Mouse (Mus musculus): Measurements from ENCODE around the gene Pip5k1b.

Pip5k1b gene

GRCm38 (mm10) chr19:24416975-24417658, 138.6 kb downstream of the Pip5k1b start:
- DNase-seq (ENCODE audit: low spot score), result no peak

- no peak for DNase-seq (ENCODE audit: low spot score)
These were observed 139.7 kb downstream of the Pip5k1b start for GRCm38 (mm10) chr19:24415778-24416621.

DNA sequence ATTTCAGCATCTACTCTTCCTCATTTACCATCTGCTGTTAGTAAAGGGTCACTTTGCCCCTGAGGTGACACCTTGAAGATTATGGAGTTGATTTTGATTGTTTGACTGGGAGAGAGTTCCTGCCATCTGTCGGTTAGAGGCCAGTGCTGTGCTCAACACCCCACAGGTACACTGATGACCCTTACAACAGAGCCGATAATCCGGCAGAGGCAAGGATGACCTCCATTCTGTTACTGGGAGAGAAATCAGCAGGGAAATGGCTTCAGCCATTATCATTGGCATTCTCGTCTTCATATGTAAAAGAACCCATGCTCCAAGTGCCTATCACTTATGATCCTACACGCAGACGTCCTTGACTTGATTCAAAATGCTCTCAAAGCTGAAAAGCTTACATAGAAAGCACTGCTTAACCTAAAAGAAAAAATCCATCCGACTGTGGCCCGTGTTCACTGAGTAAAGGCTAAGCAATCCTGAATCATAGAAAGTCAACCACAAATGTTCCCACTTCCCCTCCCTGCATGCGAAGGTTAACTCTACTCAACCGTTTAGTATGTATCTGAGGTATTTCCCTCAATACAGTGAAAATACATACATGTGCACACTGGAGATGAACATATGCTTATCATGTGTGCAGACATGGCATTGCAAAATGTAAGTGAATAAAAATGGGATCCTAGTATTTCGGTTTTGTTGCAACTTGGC, 146.7 kb downstream of the Pip5k1b start:
- DNase-seq (ENCODE audit: low spot score), result no peak

DNA sequence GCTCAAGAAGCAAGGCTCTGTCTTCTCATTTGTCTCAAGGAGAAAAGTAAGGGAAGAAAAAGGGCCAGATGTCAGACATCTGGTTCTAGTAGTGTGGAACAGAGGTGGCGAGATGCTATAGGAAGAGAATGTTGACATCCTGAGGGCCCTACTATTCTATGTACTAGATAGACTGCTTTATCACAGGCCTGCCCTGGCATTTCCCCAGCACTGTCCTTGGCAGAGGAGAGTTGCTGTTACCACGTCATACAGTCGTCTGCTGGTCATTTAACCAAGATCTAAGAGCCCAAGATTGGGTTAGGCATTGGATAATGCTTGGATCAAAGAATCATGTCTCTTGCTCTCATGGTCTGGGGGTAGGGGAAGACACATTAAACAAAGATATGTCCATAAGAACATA, 151.0 kb downstream of the Pip5k1b start:
- DNase-seq (ENCODE audit: low spot score), result no peak

DNA sequence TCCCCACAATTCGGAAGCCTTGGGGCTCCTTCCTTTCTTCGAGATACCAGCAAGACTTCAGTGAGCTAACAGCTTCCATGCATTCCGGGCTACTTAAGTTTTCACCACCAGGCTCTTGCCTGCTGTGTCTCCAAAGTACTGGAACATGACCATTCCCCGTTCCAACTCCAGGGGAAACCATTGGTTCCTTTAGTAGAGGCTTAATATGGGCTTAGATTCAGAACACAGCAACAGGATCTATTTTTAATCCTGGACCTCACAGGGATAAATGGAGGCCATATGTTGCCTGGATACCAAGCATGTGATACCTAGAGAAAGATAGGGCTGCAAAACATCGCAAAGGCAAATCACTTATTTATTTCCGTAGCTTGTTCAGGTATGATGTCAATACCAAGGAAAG, 152.4 kb downstream of the Pip5k1b start:
- no peak for DNase-seq (ENCODE audit: low spot score)

- no peak for DNase-seq (ENCODE audit: low spot score)
These were observed 161.8 kb downstream of the Pip5k1b start for GRCm38 (mm10) chr19:24393920-24394319.

DNA sequence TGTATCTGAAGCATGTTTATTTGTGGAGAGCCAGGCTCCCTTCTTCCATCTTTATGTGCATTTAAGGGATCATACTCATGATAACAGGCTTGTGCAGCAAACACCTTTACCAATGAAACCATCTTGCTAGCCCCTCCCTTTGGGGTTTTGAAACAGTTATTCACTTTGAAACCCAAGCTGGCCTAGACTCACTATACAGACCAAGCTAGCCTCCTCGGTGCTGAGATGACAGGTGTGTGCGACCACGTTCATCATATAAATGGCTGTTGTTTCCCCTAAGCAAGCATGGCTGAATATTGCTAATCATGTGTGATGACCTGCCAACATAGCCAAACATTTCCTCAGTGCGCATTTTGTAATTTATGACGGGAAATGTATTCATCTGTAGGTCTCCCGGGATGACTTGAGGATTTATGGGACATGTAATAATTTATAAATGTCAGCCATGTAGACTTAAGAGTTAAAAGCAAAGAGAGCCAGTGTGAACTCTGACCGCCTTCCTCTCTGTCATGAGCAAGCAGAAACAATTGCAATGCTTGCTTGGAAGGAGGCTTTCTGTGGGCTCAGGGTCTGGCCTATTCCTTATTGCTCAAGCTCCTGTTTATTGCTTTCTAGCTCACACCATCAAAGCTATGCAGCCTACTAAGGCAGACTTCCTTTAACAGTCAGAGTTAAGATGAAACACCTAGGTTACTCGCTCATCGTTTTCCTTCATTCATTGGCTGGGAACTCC, 164.0 kb downstream of the Pip5k1b start:
- DNase-seq (ENCODE audit: low spot score), result no peak

DNA sequence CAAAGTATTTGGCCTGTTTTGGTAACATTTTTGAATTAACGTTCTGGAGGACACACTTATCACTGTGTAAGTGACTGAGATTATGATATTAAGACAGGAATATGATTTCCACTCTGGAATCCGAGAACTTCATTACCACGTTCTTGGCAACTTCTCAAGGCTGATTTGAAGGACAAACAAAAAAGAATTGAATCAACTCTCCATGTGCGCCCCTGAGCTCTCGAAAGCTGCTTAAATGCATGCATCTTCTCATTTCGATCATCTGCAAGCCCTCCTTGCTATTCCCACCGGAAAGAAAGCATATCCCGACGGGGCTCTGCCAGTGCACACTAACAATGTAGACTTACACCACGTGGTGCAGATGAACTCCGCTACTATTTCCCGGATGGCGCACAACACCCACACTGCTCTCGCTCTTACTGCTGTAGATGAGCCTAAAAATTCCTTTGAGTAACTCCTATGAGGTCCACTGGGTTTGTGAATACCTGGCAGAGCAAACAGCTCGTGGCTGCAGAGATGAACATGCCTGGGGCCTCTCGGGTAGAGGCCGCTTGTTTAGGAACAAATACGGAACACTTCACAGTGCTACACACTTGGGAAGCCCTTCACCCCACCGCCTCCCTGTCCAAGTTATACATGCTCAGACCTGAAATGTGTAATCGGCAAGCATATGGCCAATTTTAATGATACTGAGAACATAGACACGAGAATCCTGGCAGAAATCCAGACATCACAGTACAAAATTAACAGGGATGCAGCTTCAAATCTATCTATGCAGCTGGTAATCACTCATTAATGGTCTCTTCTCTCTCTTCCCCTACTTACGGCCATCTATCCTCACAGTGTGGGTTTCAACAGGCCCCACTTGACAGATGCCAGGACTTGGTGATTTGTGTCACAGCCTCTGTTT, 168.5 kb downstream of the Pip5k1b start:
- no peak for DNase-seq (ENCODE audit: low spot score)

- no peak for DNase-seq (ENCODE audit: low spot score)
These were observed 177.2 kb downstream of the Pip5k1b start for GRCm38 (mm10) chr19:24378470-24378869.

- no peak for DNase-seq (ENCODE audit: low spot score)
These were observed 183.7 kb downstream of the Pip5k1b start for GRCm38 (mm10) chr19:24371763-24372640.

DNA sequence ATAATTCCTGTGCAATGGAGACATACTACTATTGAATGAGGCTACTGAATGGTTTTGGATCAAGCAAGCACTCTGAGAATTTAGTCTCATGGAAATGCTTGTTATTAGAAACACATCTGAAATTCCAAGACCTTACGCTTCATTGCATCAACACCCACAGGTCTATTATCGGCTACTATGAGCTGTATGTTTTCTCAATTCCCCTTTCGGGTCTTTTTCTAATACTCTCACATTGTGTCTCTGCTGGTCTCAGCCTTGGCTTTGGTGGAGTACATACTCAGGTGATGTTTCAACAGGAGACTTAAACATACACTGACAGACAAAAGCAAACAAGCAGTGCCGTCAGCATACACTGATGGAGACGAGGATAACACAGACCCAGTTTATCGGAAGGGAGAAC, 187.3 kb downstream of the Pip5k1b start:
- DNase-seq (ENCODE audit: low spot score), result no peak

- DNase-seq (ENCODE audit: low spot score), result no peak
These were observed 187.9 kb downstream of the Pip5k1b start for GRCm38 (mm10) chr19:24367722-24368121.

DNA sequence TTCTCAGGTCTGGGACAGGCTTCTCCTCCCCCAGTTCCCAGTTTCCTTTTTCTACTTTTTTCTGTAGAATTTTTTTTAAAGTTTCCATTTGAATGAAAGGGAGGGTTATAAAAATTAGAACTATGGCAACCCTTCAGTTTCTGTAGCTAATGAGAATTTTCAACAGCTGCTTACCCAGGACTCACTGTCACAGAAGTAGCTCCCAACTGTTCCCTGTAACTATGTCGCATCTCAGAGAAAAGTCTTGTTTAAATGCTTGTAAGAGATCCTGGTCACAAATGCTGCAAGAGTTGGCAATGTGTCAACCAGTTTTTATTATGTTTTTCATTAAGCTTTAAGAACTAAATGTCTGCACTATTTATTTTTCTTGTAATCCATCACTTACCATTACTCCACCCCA, 188.9 kb downstream of the Pip5k1b start:
- no peak for DNase-seq (ENCODE audit: low spot score)

- DNase-seq (ENCODE audit: low spot score), result no peak
These were observed 192.9 kb downstream of the Pip5k1b start for GRCm38 (mm10) chr19:24362626-24363321.

GRCm38 (mm10) chr19:24359270-24359669, 196.4 kb downstream of the Pip5k1b start:
- DNase-seq (ENCODE audit: low spot score), result no peak

GRCm38 (mm10) chr19:24352298-24352959, 203.2 kb downstream of the Pip5k1b start:
- no peak for DNase-seq (ENCODE audit: low spot score)

DNA sequence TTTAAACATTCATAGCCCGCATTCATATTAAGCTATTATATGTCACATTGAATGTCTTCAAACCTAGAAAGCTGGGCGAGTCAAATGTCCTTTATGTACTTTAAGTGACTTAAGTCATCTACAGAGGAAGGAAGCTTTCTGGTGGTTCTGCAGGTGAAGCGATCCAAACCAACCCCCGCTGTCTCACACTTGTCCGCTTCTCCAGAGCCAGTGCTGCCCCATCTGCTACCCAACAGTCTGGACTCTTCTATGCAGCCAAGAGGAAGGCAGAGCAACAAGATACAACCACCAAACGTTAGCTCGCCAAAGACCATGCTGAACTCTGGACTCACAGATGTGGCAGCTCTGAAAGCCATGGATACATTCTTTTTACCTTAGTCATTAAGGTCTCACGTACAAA, 211.2 kb downstream of the Pip5k1b start:
- no peak for DNase-seq (ENCODE audit: low spot score)

DNA sequence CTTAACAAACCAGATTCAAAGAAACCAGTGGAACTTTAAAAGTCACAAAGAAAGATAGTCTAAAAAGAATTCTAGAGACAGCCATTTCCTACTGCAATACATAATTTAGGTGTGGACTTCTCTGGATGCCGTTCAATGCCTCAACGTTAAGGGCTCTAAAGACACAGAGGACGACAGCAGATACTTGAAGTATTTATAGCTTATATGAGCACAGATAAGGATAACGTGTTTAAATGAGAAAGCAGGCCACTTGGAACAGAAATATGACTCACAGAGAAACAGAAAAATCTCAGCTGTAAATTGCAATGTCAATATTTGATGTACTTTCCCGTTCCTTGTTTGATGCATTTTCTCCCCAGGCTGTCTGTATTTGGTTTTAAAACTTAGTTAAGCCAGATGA, 212.9 kb downstream of the Pip5k1b start:
- DNase-seq (ENCODE audit: low spot score), result no peak

Data from ovary, postnatal 10 days (tissue).